Mouse (Mus musculus) cerebellum, adult 8-10 months (tissue): ENCODE data around the gene Mettl7a1.
"Not testable (repeated sequence)": the region's sequence is repeated elsewhere in the genome, so short reads cannot be mapped to it uniquely, and the experiment has no call there.

Experiments
- DNase-seq: peaks from one replicate; pipeline ENCODE4 v3.0.0; 2022

Mettl7a1 gene

DNA sequence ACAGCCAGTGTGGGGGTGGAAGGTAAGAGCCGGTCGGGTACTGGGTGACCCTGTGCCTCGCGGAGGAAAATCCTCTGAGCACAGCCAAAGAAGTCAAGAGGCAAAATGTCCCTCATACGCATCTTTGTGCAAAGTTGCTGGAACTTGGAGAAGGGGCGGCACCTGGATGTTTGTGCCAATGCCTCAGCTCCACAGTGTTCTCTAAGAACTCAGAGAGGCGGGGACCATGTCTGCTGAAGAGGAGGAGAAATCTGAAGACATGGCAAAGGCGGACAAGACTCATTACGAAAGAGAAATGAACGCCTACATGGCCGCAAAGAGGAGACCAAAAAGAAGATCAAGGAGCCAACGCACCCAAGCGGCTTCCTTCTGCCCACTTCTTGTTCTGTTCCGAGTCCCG is 2.4 kb upstream of the Mettl7a1 start:
- no peak for DNase-seq

DNA sequence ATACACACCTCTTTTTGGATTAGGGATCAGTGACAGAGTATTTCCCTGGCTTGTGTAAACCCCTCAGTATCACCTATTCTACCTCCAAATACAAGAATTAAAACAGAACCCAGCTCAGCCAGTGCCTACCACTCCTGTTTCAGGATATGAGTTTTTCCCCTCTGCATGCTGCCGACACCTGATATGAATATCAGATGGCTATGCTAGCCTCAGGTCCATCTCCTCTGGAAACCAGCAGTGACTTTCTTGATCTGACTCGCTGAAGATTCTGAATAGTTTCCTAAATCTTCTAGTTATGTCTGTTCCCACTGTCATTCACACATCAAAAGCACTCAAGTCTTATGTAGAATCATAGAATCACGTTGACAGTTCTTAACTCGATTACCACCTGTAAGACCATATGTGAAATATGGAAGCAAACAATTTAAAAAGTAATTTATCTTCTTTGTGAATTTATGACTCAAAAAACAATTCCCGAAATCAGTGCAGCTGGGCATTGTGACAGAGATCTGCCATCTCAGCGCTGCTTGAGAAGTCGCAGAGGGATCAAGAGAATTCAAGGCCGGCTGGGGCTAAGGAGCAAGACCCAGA is 417 bp upstream of the Mettl7a1 start:
- DNase-seq = peak; percentile 22

DNA sequence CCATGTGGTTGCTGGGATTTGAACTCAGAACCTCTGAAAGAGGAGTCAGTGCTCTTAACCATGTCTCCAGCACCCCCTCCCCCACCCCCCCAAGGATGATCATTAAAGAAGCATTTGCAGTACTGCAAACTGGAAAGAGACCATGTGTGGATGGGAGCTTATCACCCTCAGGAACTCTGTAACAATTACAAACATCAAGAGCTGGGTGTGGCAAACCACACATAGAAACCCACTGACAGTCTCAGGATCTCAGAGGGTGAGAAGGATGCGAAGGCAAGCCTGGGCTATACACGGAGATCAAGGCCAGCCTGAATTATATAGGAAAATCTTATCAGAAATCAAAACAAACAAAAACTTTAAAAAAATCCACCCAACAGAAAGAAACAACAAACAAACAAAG is 2.3 kb downstream of the Mettl7a1 start:
- DNase-seq = no peak

DNA sequence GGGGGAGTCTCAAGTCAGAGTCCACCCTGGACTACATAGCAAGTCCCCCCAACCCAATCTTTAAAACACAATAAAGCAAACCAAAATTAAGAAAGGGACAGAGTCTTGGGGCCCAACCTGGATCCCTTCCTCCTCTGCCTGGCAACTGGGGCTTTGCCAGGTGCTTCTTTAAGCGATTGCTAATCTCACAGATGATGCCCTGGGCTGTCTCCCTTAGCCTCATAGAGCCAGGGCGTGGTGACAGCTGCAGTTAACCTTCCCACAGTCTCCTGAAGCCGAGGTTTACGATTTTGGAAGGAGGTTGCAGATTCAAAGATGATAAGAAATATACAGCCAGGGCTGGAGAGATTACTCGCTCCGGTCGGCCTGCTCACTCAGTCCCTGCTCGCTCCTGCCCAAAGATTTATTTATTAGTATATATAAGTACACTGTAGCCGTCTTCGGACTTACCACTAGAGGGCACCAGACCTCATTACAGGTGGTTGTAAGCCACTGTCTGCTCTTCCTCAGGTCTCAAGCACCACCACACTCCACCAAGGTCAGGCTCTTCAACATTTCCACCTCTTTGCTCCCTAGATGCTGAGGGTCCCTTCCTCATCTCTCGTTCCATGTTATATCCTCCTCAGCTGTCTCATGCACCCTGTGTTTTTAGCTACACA is 3.6 kb downstream of the Mettl7a1 start:
- peak; percentile 38 for DNase-seq

DNA sequence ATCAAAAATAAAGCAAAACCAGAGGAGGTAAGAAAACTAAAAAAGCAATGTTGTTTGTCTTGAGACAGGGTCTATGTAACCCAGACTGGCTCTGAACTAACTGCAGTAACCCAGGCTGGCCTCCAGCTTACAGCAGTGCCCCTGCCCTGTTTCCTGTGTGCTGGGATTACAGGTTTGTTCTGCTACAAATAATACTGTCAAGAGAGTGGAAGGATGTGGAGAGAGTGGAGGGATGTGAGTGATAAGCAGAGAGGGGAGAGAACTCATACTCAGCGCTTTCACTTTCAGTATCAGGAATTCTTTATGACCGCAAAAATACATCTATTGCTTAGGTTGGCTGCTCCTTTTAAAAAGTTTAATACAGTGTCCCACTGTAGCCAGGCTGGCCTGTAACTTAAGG is 8.4 kb downstream of the Mettl7a1 start:
- no peak for DNase-seq

DNA sequence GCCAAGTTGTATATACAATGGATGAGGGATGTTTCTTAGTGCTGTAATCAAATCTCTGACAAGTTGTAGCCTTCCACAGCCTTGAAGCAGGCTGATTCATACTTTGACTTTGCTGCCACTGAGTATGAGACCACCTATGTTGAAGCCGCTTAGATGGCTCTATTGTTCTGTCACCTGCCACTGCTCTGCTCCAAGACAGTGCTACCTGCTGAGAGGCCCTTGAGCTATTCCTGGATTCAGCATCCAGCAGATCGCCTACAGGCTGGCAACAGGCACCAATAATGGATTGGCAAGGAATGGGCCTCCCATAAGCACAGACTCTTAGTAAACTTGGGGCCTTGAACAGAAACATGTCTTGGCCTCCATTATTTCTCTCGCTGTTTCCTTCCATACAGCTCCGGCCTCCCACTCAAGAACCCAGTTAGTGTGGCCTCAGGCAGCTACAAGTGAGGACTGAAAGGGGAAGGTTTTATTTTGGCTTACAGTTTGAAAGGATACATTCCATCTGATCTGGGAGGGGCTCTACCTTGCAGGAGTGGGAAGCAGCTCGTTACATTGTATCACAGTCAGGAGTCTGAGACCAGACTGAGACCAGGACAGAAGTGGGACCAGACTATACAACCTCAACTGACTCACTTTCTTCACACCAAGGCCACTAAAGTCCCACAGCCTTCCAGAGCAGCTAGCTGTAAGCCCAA is 10.7 kb downstream of the Mettl7a1 start:
- no peak for DNase-seq

DNA sequence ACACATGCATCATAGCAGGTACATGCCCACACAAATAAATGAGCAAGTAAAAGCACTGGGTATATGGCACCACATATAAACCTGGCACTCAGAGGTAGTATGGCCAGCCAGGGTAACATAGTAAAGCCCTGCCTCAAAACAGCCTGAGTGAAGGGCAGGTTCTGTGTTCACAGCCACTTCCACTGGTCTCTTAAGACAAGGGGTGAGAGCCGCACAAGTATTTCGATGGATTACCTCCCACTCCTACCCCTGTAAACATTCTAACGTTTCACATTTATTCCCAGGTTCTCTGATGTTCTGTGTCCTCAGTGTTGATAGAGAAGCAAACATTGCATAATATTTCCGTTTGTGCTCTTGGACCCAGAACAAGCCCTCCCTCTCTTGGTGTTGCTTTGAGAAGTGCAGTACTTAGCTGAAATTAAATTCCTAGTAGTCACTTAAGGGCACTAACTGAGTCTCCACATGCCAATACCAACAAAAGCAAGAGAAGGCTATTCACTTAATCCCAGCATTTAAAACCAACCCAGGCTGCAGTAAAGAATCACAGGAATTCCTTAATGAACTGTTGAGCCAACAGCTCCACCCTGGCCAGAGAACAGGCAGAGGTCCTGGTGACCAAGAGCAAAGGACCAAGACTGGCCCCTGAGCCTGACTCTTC is 14.2 kb downstream of the Mettl7a1 start:
- not testable (repeated sequence) for DNase-seq

DNA sequence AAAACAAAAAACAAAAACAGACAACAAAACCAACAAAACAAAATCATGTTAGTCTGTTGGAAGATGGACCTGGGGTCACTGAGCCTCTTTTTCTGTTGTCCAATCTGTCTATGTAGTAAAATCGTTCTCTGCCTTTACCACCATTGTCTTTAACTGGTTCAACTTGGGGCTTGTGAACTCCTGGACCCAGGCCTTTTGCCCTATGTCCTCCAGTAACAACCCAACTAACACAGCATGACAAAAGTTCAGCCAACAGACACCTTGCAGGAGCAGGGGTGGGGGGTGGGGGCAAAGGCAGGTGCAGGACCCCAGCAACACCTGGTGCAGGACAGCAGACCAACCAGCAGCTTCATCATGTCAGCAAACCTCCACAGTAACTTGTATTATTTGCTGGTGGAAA is 15.9 kb downstream of the Mettl7a1 start:
- no peak for DNase-seq

DNA sequence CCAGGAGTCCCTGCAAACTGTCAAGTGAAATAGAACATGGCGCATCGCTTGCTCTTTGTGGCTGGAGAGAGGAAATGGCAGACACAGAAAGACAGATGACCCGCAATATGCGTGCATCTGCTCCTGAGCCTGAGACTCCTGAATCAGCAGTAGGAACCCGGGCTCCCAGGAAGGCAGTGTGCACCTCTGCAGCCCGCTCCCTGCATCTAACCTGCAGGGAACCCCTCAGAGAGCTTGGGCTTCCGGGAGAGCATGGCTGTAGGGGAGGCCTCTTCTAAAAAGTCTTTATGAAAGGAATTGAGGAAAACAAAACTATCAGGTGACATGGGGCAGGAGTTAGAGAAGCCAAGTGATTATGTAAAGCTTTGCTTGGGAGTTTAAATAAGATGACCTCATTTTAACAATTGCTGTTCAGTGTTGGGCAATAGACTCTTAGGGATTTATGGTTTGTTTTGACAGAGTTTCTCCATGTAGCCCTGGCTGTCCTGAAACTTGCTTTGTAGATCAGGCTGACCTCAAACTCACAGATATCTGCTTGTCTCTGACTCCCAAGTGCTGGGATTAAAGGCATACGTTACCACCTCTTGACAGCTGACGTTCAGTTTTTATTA is 16.5 kb downstream of the Mettl7a1 start:
- no peak for DNase-seq

DNA sequence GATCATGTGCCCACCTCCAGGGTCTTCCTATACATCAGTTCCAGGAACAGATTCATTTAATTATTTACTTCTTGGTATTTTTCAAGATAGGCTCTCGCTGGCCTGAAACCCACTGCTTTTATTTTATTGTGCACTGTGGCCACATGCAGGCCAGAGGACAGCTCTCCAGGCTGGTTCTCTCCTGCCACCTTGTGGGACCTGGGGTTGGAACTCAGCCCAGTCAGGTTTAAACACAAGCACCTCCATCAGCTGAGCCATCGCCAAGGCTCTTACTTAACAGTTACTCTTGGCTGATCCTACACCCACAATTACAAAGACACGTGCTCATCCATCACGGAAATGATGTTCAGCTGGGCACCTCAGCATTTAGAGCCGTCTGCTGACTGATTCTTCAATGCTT is 17.2 kb downstream of the Mettl7a1 start:
- peak; percentile 49 for DNase-seq

DNA sequence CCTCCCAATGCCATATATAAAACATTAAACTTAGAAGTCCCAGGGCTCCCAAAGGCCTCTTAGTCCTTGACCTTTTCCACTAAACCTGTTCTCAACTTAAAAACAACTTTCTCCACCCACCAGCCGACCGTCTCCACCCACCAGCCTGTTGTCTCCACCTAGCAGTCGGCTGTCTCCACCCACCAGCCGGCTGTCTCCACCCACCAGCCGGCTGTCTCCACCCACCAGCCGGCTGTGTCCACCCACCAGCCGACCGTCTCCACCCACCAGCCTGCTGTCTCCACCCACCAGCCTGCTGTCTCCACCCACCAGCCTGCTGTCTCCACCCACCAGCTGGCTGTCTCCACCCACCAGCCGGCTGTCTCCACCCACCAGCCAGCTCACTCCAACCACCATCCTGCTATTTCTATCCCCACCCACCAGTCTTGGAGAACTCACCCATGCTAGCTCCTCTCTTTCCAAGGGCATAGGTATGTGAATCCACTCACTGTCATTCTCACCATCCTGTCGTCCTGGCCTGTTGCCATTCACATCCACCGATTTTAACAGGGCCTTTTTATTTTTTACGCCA is 20.2 kb downstream of the Mettl7a1 start:
- DNase-seq = no peak

DNA sequence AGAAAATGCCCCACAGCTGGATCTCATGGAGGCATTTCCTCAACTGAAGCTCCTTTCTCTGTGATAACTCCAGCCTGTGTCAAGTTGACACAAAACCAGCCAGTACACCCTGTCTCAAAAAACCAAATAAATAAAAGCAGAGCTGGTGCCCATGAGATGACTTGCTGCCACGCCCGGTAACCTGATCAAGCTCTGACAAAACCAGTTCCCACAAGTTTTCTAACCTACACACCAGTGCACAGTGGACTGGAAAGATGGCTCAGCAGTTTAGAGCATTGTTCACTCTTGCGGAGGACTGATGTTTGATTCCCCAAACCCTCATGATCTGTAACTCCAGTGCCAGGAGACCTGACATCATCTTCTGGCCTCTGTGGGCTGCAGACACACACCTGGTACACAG is 21.3 kb downstream of the Mettl7a1 start:
- DNase-seq = no peak

DNA sequence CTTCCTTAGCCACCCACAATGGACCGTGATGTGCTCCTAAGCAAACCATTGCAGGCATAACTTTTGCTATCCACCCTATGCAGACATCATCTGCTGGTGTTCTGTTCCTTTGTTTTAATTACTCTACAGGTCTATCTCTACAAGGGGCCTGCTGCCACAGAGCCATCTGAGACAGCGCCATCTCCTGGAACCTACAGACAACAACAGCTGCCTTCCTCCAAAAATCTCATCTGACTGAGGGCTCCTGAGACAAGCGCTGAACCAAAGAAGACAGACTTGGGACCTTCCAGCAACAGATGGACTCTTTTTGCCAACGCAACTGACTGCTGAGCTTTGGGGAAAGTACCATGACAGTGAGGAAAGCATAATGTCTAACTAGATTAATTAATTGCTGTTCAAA is 24.1 kb downstream of the Mettl7a1 start:
- DNase-seq = not testable (repeated sequence)

DNA sequence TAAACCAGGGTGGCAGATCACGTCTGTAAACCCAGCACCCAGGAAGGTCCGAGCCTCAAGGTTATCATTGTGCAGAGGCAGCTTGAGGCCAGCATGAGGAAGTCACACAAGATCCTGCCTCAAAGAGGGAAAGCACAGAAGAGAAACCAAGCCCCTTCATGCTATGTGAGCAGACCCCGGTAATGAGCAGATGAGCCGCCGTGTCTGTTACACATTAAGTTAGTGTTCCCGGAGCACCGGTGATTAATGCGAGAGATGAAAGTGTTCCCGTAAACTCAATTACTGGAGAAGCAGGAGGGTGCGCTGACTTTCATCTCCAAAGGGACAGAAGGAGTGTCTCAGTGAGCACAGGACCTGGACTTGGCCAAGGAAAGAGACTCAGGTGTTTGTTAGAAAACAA is 25.4 kb downstream of the Mettl7a1 start:
- not testable (repeated sequence) for DNase-seq

DNA sequence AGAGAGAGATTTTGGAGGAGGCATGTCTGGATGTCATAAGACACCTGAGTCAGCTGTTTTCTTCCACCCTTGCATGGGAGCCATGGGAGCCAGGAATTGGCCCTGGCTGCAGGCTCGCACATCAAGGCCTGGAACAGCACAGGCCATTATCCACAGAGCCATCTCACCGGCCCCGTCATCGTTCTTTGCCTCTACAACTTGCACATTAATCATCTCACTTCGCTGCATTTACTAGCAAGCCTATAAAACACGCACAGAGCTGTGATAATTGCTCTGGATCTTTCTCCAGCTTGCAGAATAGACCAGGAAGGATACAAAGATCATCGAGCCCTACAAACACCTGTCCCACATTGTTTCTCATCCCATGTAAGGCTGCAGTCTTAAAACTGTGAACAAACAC is 26.8 kb downstream of the Mettl7a1 start:
- DNase-seq = no peak

DNA sequence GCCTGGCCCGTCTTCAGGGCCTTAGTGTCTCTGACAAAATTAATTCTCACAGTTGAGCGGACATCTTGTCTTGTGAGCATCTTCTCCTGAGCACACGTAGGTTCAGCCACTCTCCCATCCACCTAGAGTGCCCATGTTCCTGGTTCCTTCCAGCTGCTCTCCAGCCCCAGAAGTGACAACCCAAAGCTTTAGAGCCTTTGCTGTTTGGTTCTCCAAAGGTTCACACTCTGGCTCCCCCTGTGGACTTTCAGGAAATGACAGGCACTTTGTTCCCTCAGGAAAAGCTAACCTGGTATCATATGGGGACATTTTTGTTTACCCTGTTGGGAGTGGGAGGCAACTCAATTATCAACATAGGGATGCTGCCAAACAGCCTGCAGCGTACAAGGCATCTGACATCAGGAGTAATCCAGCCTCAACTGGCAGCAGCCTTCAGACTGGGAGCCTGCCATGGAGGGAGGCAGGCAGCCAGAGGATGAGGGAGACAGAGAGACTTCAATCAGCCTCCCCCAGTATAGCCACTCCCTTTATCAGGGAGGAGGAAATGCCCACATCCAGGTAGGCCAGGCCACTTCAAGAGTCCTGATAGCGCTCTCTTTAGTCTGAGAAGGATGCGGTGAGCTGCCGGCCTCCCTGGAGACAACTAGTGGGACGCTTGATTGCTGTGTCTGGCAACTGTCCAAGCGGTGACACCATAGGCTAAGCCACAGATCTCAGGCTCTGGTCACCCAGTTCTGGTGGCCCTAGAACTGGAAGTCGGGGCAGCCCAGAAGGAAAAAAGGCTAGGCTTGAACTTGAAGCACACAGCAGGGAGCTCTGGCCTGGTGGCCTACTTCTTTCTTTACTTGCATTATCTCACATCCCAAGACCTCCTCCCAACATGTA is 28.4 kb downstream of the Mettl7a1 start:
- DNase-seq = not testable (repeated sequence)

DNA sequence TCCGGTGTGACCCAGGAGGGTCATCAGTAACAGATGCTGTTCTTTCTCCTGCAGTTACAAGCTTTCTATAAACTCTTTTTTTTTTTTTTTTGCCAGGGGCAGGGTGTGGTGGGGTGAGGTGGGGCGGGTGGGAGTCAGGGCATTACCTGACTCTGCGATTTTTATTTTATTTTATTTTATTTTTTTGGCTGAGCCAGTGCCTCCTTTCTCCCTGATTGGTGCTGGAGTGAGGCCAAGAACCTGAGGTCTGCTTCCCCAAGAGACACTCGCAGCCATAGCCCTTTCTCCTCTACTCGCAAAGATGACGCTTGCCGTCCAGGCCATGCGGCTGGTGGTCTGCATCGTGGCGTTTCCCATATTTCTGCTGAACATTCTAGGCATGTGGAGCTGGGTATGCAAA is 30.7 kb downstream of the Mettl7a1 start, which contains the start of gene Mettl7a3:
Mettl7a3 (plus strand) TSS at position 301 of the 400 bp plus-strand sequence.
- no peak for DNase-seq

DNA sequence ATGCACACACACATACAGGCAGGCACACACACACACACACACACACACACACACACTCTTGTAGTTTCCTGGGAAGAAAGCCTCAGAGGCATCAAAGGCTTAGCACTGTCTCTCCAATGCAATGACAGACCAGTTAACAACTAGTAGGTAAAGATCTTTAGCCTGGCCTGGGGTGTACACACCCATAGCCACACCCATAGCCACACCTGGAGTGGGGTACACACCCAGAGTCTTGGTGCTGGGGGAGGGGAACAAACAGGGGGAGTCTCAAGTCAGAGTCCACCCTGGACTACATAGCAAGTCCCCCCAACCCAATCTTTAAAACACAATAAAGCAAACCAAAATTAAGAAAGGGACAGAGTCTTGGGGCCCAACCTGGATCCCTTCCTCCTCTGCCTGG is 33.4 kb downstream of the Mettl7a1 start:
- not testable (repeated sequence) for DNase-seq

DNA sequence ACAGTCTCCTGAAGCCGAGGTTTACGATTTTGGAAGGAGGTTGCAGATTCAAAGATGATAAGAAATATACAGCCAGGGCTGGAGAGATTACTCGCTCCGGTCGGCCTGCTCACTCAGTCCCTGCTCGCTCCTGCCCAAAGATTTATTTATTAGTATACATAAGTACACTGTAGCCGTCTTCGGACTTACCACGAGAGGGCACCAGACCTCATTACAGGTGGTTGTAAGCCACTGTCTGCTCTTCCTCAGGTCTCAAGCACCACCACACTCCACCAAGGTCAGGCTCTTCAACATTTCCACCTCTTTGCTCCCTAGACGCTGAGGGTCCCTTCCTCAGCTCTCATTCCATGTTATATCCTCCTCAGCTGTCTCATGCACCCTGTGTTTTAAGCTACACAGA is 33.9 kb downstream of the Mettl7a1 start:
- peak; percentile 52 for DNase-seq

DNA sequence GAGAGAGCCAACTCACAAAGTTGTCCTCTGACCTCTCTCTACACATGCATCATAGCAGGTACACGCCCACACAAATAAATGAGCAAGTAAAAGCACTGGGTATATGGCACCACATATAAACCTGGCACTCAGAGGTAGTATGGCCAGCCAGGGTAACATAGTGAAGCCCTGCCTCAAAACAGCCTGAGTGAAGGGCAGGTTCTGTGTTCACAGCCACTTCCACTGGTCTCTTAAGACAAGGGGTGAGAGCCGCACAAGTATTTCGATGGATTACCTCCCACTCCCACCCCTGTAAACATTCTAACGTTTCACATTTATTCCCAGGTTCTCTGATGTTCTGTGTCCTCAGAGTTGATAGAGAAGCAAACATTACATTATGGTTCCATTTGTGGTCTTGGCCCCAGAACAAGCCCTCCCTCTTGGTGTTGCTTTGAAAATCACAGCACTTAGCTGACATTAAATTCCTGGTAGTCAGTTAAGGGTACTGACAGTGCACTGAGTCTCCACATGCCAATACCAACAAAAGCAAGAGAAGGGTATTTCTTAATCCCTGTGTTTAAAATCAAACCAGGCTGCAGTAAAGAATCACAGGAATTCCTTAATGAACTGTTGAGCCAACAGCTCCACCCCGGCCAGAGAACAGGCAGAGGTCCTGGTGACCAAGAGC is 37.5 kb downstream of the Mettl7a1 start:
- DNase-seq = not testable (repeated sequence)

DNA sequence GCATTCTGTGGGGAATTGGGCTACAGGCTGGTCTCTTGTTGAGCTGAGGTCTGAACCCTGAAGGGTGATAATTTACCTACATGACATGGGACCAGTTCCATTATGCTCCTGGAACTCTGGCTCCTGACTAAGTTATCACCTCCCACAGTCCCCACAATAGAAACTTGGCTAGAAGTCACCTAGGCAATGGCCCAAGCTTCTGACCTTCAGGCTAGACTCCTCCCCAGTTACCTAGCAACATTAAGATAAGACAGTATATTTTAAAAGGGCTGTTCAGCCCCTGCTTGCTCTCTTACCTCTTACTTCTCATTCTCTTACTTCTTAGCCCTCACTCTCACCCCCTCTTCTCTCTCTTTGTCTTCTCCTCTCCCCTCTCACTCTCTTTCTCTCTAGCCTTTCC is 41.5 kb downstream of the Mettl7a1 start:
- no peak for DNase-seq
